In genomic region chr12:11435246-11436022, GRCm38 (mm10) we compare ENCODE assay signal across 8 mouse cellular contexts. TPM values are rescaled to one million over a fixed set of nuclear protein-coding genes. Genes with fewer than 3 reads are reported as not detected.
A peak's percentile ranks its signal among the peaks of the same experiment; 100 is the strongest.
DNase-seq lines count a peak whose midpoint lies in the region; ATAC-seq and TF ChIP-seq lines count a peak whose summit lies in the region.

No protein-coding gene starts in this region.

- DNase-seq in heart, postnatal 0 days (ENCODE audit: low spot score), result no peak
- DNase-seq in heart, adult 2 months, result no peak
- DNase-seq in cerebellum, adult 8-10 months, result peak; percentile 44
- peak; percentile 91 for DNase-seq in midbrain, embryonic 11.5 days (ENCODE audit: low spot score, missing footprints)
- DNase-seq in thymus, postnatal 0 days (ENCODE audit: low spot score), result no peak
- no peak for DNase-seq in Muller cell, postnatal 12 days (ENCODE audit: inconsistent ontology term)
- DNase-seq in kidney, postnatal 36 days, result no peak

- no peaks in the 10 kb centered on the region for H3K79me2 ChIP-seq in heart, adult 2 months (replicated peaks; ENCODE audit: control insufficient read depth, insufficient read depth, low read length)

- H3K4me1 ChIP-seq in heart, postnatal 0 days (ENCODE audit: control insufficient read depth, insufficient read depth), result 0 out of 2 replicates have a peak, but pooled peaks cover 4% of the 10 kb centered on the region
- H3K4me1 ChIP-seq in heart, adult 2 months (ENCODE audit: control insufficient read depth, insufficient read depth, low read length), result no peaks in the 10 kb centered on the region
- peaks cover 20% of the 10 kb centered on the region for H3K4me1 ChIP-seq in forebrain, embryonic 13.5 days
- H3K4me1 ChIP-seq in midbrain, embryonic 11.5 days (ENCODE audit: control insufficient read depth, insufficient read depth, low read length), result peaks cover 2% of the 10 kb centered on the region

- TF ChIP-seq CTCF in heart, postnatal 0 days (IDR thresholded peaks at IDR 0.05; ENCODE audit: low read depth), result no peak
- no peak for TF ChIP-seq CTCF in heart, adult 2 months (IDR thresholded peaks at IDR 0.05)

- peak overlapping the region; percentile 60 for H3K4me2 ChIP-seq in heart, postnatal 0 days (ENCODE audit: low read depth, low read length)
- peak overlapping the region; percentile 62 for H3K4me2 ChIP-seq in forebrain, embryonic 13.5 days
- H3K4me2 ChIP-seq in midbrain, embryonic 11.5 days, result peak overlapping the region; percentile 75

- peaks cover 47% of the 10 kb centered on the region; the same call in 1 of the 2 replicates for H3K27me3 ChIP-seq in heart, postnatal 0 days (ENCODE audit: control insufficient read depth, insufficient read depth, low read length)
- peaks cover 2% of the 10 kb centered on the region; the same call in 1 of the 2 replicates for H3K27me3 ChIP-seq in heart, adult 2 months (ENCODE audit: control insufficient read depth, insufficient read depth, low read length)
- peaks cover 5% of the 10 kb centered on the region for H3K27me3 ChIP-seq in forebrain, embryonic 13.5 days
- no peaks in the 10 kb centered on the region for H3K27me3 ChIP-seq in midbrain, embryonic 11.5 days (ENCODE audit: control insufficient read depth, insufficient read depth, low read length)

- H3K36me3 ChIP-seq in heart, postnatal 0 days (replicated peaks; ENCODE audit: control insufficient read depth, insufficient read depth, low read length), result no peaks in the 10 kb centered on the region
- H3K36me3 ChIP-seq in heart, adult 2 months (ENCODE audit: control insufficient read depth, insufficient read depth, low read length), result no peaks in the 10 kb centered on the region
- H3K36me3 ChIP-seq in forebrain, embryonic 13.5 days (ENCODE audit: poor library complexity, severe bottlenecking), result no peaks in the 10 kb centered on the region
- H3K36me3 ChIP-seq in midbrain, embryonic 11.5 days (ENCODE audit: control insufficient read depth, insufficient read depth, low read length), result no peaks in the 10 kb centered on the region

- H3K9me3 ChIP-seq in heart, postnatal 0 days (replicated peaks; ENCODE audit: control insufficient read depth, low read length), result no peaks in the 10 kb centered on the region
- H3K9me3 ChIP-seq in forebrain, embryonic 13.5 days (replicated peaks), result no peaks in the 10 kb centered on the region
- no peaks in the 10 kb centered on the region for H3K9me3 ChIP-seq in midbrain, embryonic 11.5 days (ENCODE audit: control insufficient read depth, low read length)

- ATAC-seq in heart, postnatal 0 days (ENCODE audit: insufficient read depth, low read depth), result no peak
- ATAC-seq in forebrain, embryonic 13.5 days, result no peak
- no peak for ATAC-seq in midbrain, embryonic 11.5 days (ENCODE audit: low FRiP score)

- H3K9ac ChIP-seq in heart, postnatal 0 days (replicated peaks; ENCODE audit: low read depth, low read length), result no peak overlapping the region
- H3K9ac ChIP-seq in heart, adult 2 months (ENCODE audit: low read depth, low read length), result no peak overlapping the region
- H3K9ac ChIP-seq in forebrain, embryonic 13.5 days, result peak overlapping the region; percentile 3; the same call in 1 of the 2 replicates
- H3K9ac ChIP-seq in midbrain, embryonic 11.5 days (ENCODE audit: low read length), result peak overlapping the region; percentile 37; the same call in 1 of the 2 replicates

- peak overlapping the region; percentile 42 for H3K4me3 ChIP-seq in heart, postnatal 0 days (ENCODE audit: low read depth, low read length)
- no peak overlapping the region for H3K4me3 ChIP-seq in heart, adult 2 months
- H3K4me3 ChIP-seq in forebrain, embryonic 13.5 days, result peak overlapping the region; percentile 39
- H3K4me3 ChIP-seq in midbrain, embryonic 11.5 days (ENCODE audit: low read depth, low read length), result peak overlapping the region; percentile 38

- no peak for TF ChIP-seq EP300 in heart, postnatal 0 days (IDR thresholded peaks at IDR 0.05; ENCODE audit: low read depth)
- no peak for TF ChIP-seq EP300 in heart, adult 2 months (IDR thresholded peaks at IDR 0.05; ENCODE audit: insufficient read depth, low read depth, low read length)

- 7% methylated on average over 15 of the region's 15 CpGs for WGBS in heart, postnatal 0 days
- 10% methylated on average over 15 of the region's 15 CpGs for WGBS in heart, adult 2 months
- 4% methylated on average over 15 of the region's 15 CpGs for WGBS in forebrain, embryonic 13.5 days
- 7% methylated on average over 15 of the region's 15 CpGs for WGBS in midbrain, embryonic 11.5 days

- intact Hi-C loops in heart, adult 2 months (cut with DNase I), result no loop called here

- TF ChIP-seq POLR2A in heart, adult 2 months (IDR thresholded peaks at IDR 0.05; ENCODE audit: insufficient read depth, low read depth, low read length), result no peak

- H3K27ac ChIP-seq in heart, postnatal 0 days (ENCODE audit: low read depth), result no peak overlapping the region
- no peak overlapping the region for H3K27ac ChIP-seq in heart, adult 2 months
- no peak overlapping the region for H3K27ac ChIP-seq in forebrain, embryonic 13.5 days
- no peak overlapping the region for H3K27ac ChIP-seq in midbrain, embryonic 11.5 days (ENCODE audit: low read depth, low read length)

RNA-seq across cellular contexts. Expression of gene Vsnl1, which starts 1.0 kb away (rescaled TPM):
- total RNA-seq in heart, postnatal 0 days (2014; rRNA removed; ENCODE audit: low replicate concordance), result 1.6 and 6.9 TPM in 2 replicates
- polyA plus RNA-seq in heart, postnatal 0 days (2015; fragmentation: Nextera tagmentation; extraction: Ambion mirVana), result 2.9 and 5.5 TPM in 2 replicates
- total RNA-seq in heart, adult 2 months (2021), result under 1 TPM; 0.57 TPM
- 0.23 and 0.41 TPM in 2 replicates for polyA plus RNA-seq in heart, adult 2 months (2012; rRNA removed)
- polyA plus RNA-seq in forebrain, embryonic 13.5 days (2015; fragmentation: Nextera tagmentation; extraction: Ambion mirVana), result 3.3 and 4.8 TPM in 2 replicates
- polyA plus RNA-seq in midbrain, embryonic 11.5 days (2014; fragmentation: Nextera tagmentation; extraction: Ambion mirVana), result 1.3 and 2.5 TPM in 2 replicates
- polyA plus RNA-seq in thymus, postnatal 0 days (2015; fragmentation: Nextera tagmentation; extraction: Ambion mirVana), result 0.14 and 0.17 TPM in 2 replicates

RNA-seq across cellular contexts. Expression of gene Rad51ap2, which starts 20.4 kb away (rescaled TPM):
- total RNA-seq in heart, postnatal 0 days (2014; rRNA removed; ENCODE audit: low replicate concordance), result not detected in 2 replicates
- 0.14 and 0.16 TPM in 2 replicates for polyA plus RNA-seq in heart, postnatal 0 days (2015; fragmentation: Nextera tagmentation; extraction: Ambion mirVana)
- not detected for total RNA-seq in heart, adult 2 months (2021)
- polyA plus RNA-seq in heart, adult 2 months (2012; rRNA removed), result not detected in 2 replicates
- polyA plus RNA-seq in forebrain, embryonic 13.5 days (2015; fragmentation: Nextera tagmentation; extraction: Ambion mirVana), result 0.25 and 0.37 TPM in 2 replicates
- polyA plus RNA-seq in midbrain, embryonic 11.5 days (2014; fragmentation: Nextera tagmentation; extraction: Ambion mirVana), result 0.22 and 0.42 TPM in 2 replicates
- 0.07 TPM in 1 of 2 replicates, not detected in the other for polyA plus RNA-seq in thymus, postnatal 0 days (2015; fragmentation: Nextera tagmentation; extraction: Ambion mirVana)

Comparison
In these comparisons a context has a peak if more than half of its experiments do, and no peak if none do; other contexts are left out.
1. DNase-seq: peak in cerebellum, adult 8-10 months (single experiment) and midbrain, embryonic 11.5 days (single experiment); none in heart, postnatal 0 days (single experiment), heart, adult 2 months (0 of 2), thymus, postnatal 0 days (single experiment), Muller cell, postnatal 12 days (single experiment) and kidney, postnatal 36 days (0 of 2).
2. H3K9ac ChIP-seq: peak in forebrain, embryonic 13.5 days (single experiment) and midbrain, embryonic 11.5 days (single experiment); none in heart, postnatal 0 days (single experiment) and heart, adult 2 months (single experiment).
3. Peak in every context shown above with its lines, with median percentiles within 50 percentile points of each other: H3K4me2 ChIP-seq.